Mouse (Mus musculus): ENCODE measurements around the gene Ddc. TPM values are rescaled to one million over a fixed set of nuclear protein-coding genes. Genes with fewer than 3 reads are reported as not detected.

Gene Ddc
- polyA plus RNA-seq, 1 experiment from 2014 or later, result 26.2 TPM

- H3K9ac ChIP-seq (replicated peaks), result no peak overlapping the region
- H3K36me3 ChIP-seq, result no peaks in the 10 kb centered on the region
- 21% methylated on average over 5 of the region's 5 CpGs for WGBS
- H3K9me3 ChIP-seq, result no peaks in the 10 kb centered on the region
- H3K27ac ChIP-seq (replicated peaks), result peak overlapping the region; percentile 43; the same call in 1 of the 2 replicates
- peaks cover 39% of the 10 kb centered on the region for H3K4me1 ChIP-seq
- no peak overlapping the region for H3K4me2 ChIP-seq (replicated peaks)
- H3K4me3 ChIP-seq, result no peak overlapping the region
- H3K27me3 ChIP-seq, result no peaks in the 10 kb centered on the region; the same call in 1 of the 2 replicates
- no peak for ATAC-seq (ENCODE audit: low FRiP score, low read depth)
Measured at GRCm38 (mm10) chr11:11871197-11871813, 26.6 kb downstream of the Ddc start.

GRCm38 (mm10) chr11:11867971-11868481, 29.9 kb downstream of the Ddc start:
- Histone ChIP-seq H3K27ac (replicated peaks) (peak overlapping the region; percentile 88), H3K9me3 (no peaks in the 10 kb centered on the region), H3K27me3 (0 out of 2 replicates have a peak, but pooled peaks cover 3% of the 10 kb centered on the region), H3K9ac (replicated peaks) (peak overlapping the region; percentile 25), H3K4me1 (peaks cover 29% of the 10 kb centered on the region), H3K4me2 (replicated peaks) (peak overlapping the region; percentile 43), H3K4me3 (peak overlapping the region; percentile 18; the same call in 1 of the 2 replicates), H3K36me3 (no peaks in the 10 kb centered on the region)
- ATAC-seq (ENCODE audit: low FRiP score, low read depth), result peak; percentile 92
- 4% methylated on average over 14 of the region's 14 CpGs for WGBS

DNA sequence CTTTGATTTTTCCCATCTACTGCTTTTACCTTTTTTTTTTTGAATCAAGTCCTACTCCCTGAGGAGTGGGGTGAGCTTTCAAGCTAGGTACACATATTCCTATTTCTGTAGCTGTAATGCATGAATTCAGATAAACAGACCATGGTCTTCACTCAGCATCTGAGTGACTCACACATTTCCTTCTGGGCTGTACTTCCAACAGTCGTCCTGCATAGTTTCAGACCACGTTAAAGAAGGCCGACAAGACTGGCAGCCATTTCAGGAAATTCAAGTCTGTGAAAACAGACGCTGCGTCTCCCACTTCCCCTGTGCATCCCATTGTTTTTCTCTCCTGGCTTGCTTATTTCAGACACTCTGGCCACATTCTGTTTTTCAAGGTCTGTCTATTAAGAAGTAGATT, 31.2 kb downstream of the Ddc start:
- Histone ChIP-seq H3K9me3 (no peaks in the 10 kb centered on the region), H3K27ac (replicated peaks) (peak overlapping the region; percentile 88; the same call in 1 of the 2 replicates), H3K36me3 (no peaks in the 10 kb centered on the region), H3K9ac (replicated peaks) (no peak overlapping the region), H3K4me1 (peaks cover 21% of the 10 kb centered on the region), H3K4me2 (replicated peaks) (no peak overlapping the region), H3K27me3 (0 out of 2 replicates have a peak, but pooled peaks cover 3% of the 10 kb centered on the region), H3K4me3 (no peak overlapping the region)
- WGBS, result 88% methylated on average over 5 of the region's 5 CpGs
- ATAC-seq (ENCODE audit: low FRiP score, low read depth), result no peak

GRCm38 (mm10) chr11:11865128-11865527, 32.8 kb downstream of the Ddc start:
- WGBS, result 74% methylated on average over 2 of the region's 2 CpGs
- H3K36me3 ChIP-seq, result no peaks in the 10 kb centered on the region
- no peak overlapping the region for H3K27ac ChIP-seq (replicated peaks)
- no peaks in the 10 kb centered on the region for H3K9me3 ChIP-seq
- no peak overlapping the region for H3K4me3 ChIP-seq
- no peak overlapping the region for H3K4me2 ChIP-seq (replicated peaks)
- H3K27me3 ChIP-seq, result 0 out of 2 replicates have a peak, but pooled peaks cover 3% of the 10 kb centered on the region
- ATAC-seq (ENCODE audit: low FRiP score, low read depth), result no peak
- H3K9ac ChIP-seq (replicated peaks), result no peak overlapping the region
- H3K4me1 ChIP-seq, result peaks cover 11% of the 10 kb centered on the region

- no peak for ATAC-seq (ENCODE audit: low FRiP score, low read depth)
- Histone ChIP-seq H3K9ac (replicated peaks) (no peak overlapping the region), H3K4me2 (replicated peaks) (no peak overlapping the region), H3K36me3 (no peaks in the 10 kb centered on the region), H3K9me3 (no peaks in the 10 kb centered on the region), H3K4me3 (no peak overlapping the region), H3K4me1 (peaks cover 11% of the 10 kb centered on the region), H3K27ac (replicated peaks) (no peak overlapping the region), H3K27me3 (0 out of 2 replicates have a peak, but pooled peaks cover 3% of the 10 kb centered on the region)
- WGBS, result 80% methylated on average over 8 of the region's 8 CpGs
Measured at GRCm38 (mm10) chr11:11864446-11865101, 33.4 kb downstream of the Ddc start.

- Histone ChIP-seq H3K4me1 (no peaks in the 10 kb centered on the region), H3K36me3 (no peaks in the 10 kb centered on the region), H3K9me3 (no peaks in the 10 kb centered on the region), H3K4me2 (replicated peaks) (no peak overlapping the region), H3K4me3 (no peak overlapping the region), H3K27me3 (0 out of 2 replicates have a peak, but pooled peaks cover 3% of the 10 kb centered on the region), H3K9ac (replicated peaks) (no peak overlapping the region), H3K27ac (replicated peaks) (no peak overlapping the region)
- WGBS, result 90% methylated on average over 1 of the region's 1 CpGs
- no peak for ATAC-seq (ENCODE audit: low FRiP score, low read depth)
Measured at GRCm38 (mm10) chr11:11862502-11862901, 35.4 kb downstream of the Ddc start.

DNA sequence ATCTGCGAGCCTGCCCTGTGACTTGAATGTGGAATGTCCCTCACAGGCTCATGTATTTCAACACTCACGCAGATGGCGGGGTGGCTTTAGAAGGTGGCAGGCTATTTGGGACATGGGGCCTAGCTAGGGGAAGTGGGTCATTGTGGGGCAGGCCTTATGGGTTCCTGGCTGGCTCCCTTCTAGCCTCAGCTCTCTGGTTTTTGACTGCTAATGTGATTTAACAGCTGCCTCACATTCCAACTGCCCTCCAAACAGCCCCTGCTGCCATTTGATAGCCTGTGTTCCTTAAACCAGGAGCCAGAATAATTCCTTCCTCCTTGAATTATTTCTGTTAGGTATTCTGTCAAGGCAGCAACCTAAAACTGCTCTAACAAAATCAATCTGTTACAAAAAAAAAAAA, 41.0 kb downstream of the Ddc start:
- no peak overlapping the region for H3K27ac ChIP-seq (replicated peaks)

GRCm38 (mm10) chr11:11855685-11856131, 42.2 kb downstream of the Ddc start:
- H3K4me1 ChIP-seq, result peaks cover 16% of the 10 kb centered on the region
- H3K9ac ChIP-seq (replicated peaks), result 0 out of 2 replicates have a peak overlapping the region, but pooled peaks have one; percentile 21
- 0 out of 2 replicates have a peak, but pooled peaks have one; percentile 21 for ATAC-seq (ENCODE audit: low FRiP score, low read depth)
- H3K27me3 ChIP-seq, result no peaks in the 10 kb centered on the region
- 0 out of 2 replicates have a peak, but pooled peaks cover 4% of the 10 kb centered on the region for H3K9me3 ChIP-seq
- H3K27ac ChIP-seq (replicated peaks), result peak overlapping the region; percentile 71
- H3K4me2 ChIP-seq (replicated peaks), result no peak overlapping the region
- H3K36me3 ChIP-seq, result peaks cover 3% of the 10 kb centered on the region; the same call in 1 of the 2 replicates
- 49% methylated on average over 11 of the region's 11 CpGs for WGBS
- H3K4me3 ChIP-seq, result no peak overlapping the region

More for the DNA sequence above, 41.0 kb downstream of the Ddc start:
- Histone ChIP-seq H3K36me3 (peaks cover 3% of the 10 kb centered on the region; the same call in 1 of the 2 replicates), H3K27me3 (no peaks in the 10 kb centered on the region), H3K4me2 (replicated peaks) (no peak overlapping the region), H3K9ac (replicated peaks) (no peak overlapping the region), H3K4me1 (peaks cover 16% of the 10 kb centered on the region), H3K4me3 (no peak overlapping the region), H3K9me3 (0 out of 2 replicates have a peak, but pooled peaks cover 4% of the 10 kb centered on the region)
- ATAC-seq (ENCODE audit: low FRiP score, low read depth), result no peak
- 89% methylated on average over 3 of the region's 3 CpGs for whole genome bisulfite sequencing

DNA sequence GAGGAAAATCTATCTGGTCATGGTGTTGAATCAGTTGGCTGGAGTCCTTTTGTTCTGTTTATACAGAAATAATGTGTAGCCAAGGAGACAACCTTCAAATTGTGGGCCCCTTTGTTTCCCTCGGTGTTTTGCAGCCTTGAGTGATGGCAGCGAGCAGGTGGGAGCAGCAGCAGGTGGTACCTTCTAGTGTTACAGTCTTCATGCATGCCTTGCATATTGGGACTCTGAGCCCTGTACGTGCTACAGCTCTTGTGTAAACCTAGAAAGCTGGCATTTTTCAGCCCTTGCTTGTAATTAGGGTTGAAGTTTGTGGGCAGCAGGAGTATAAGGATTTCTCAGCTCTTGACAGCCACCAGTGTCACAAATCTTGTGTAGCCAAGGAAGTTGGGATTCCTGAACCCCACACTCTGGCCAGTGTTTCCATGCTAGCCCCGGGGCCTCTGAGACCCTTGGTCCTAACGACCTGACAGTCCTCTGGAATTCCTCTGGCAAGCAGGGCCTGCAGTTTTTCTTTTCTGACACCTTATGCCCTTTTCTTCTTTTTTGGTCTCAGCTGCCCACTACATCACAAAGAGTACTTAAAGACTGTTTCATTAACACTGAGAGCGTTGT, 42.8 kb downstream of the Ddc start:
- Histone ChIP-seq H3K27me3 (no peaks in the 10 kb centered on the region), H3K9me3 (0 out of 2 replicates have a peak, but pooled peaks cover 4% of the 10 kb centered on the region), H3K36me3 (peaks cover 3% of the 10 kb centered on the region; the same call in 1 of the 2 replicates), H3K9ac (replicated peaks) (no peak overlapping the region), H3K4me1 (peaks cover 22% of the 10 kb centered on the region), H3K4me2 (replicated peaks) (no peak overlapping the region), H3K4me3 (no peak overlapping the region), H3K27ac (replicated peaks) (peak overlapping the region; percentile 71)
- peak; percentile 87 for ATAC-seq (ENCODE audit: low FRiP score, low read depth)
- 36% methylated on average over 6 of the region's 6 CpGs for WGBS

- H3K36me3 ChIP-seq, result peaks cover 3% of the 10 kb centered on the region; the same call in 1 of the 2 replicates
- no peak overlapping the region for H3K4me2 ChIP-seq (replicated peaks)
- WGBS, result 65% methylated on average over 4 of the region's 4 CpGs
- H3K27me3 ChIP-seq, result no peaks in the 10 kb centered on the region
- no peak for ATAC-seq (ENCODE audit: low FRiP score, low read depth)
- H3K4me3 ChIP-seq, result no peak overlapping the region
- H3K4me1 ChIP-seq, result peaks cover 23% of the 10 kb centered on the region
- H3K27ac ChIP-seq (replicated peaks), result no peak overlapping the region
- H3K9ac ChIP-seq (replicated peaks), result no peak overlapping the region
- H3K9me3 ChIP-seq, result 0 out of 2 replicates have a peak, but pooled peaks cover 4% of the 10 kb centered on the region
Measured at GRCm38 (mm10) chr11:11853731-11854461, 44.0 kb downstream of the Ddc start.

- 0 out of 2 replicates have a peak overlapping the region, but pooled peaks have one; percentile 22 for H3K27ac ChIP-seq (replicated peaks)
- no peak for ATAC-seq (ENCODE audit: low FRiP score, low read depth)
- H3K4me3 ChIP-seq, result no peak overlapping the region
- no peak overlapping the region for H3K9ac ChIP-seq (replicated peaks)
- 91% methylated on average over 6 of the region's 6 CpGs for WGBS
- no peak overlapping the region for H3K4me2 ChIP-seq (replicated peaks)
- no peaks in the 10 kb centered on the region for H3K27me3 ChIP-seq
- H3K9me3 ChIP-seq, result 0 out of 2 replicates have a peak, but pooled peaks cover 4% of the 10 kb centered on the region
- H3K4me1 ChIP-seq, result peaks cover 23% of the 10 kb centered on the region
- H3K36me3 ChIP-seq, result peaks cover 3% of the 10 kb centered on the region; the same call in 1 of the 2 replicates
Measured at GRCm38 (mm10) chr11:11851957-11852505, 45.9 kb downstream of the Ddc start.
